Mouse (Mus musculus) liver, embryonic 14.5 days (tissue): ENCODE results near the gene Wbp2. TPM values are rescaled to one million over a fixed set of nuclear protein-coding genes. Genes with fewer than 3 reads are reported as not detected.

Experiments used
- ATAC-seq: fragments of 200-750 bp; cut with Nextera tagmentation; 2 replicates; pipeline ENCODE4 v1.8.0; 2017; ENCODE audit warnings: moderate number of reproducible peaks, mild to moderate bottlenecking, moderate library complexity; ENCODE audit not compliant: insufficient read depth
- DNase-seq, 3 experiments: peaks; one replicate each; pipeline ENCODE4 v3.0.0-alpha.2; 2012 to 2013; ENCODE audit warnings: low read depth in 3 of 3, low spot score in 3 of 3
- H3K27ac ChIP-seq: fragments of 300-500 bp; sonication (generic); 2 replicates; pipeline ENCODE4 v1.5.1; 2014; ENCODE audit warnings: moderate library complexity, mild to moderate bottlenecking, control low read depth, inconsistent platforms
- H3K27me3 ChIP-seq: fragments of 300-500 bp; sonication (generic); 2 replicates; pipeline ENCODE4 v1.6.1; 2014; ENCODE audit warnings: mild to moderate bottlenecking, low read length, moderate library complexity; ENCODE audit not compliant: control insufficient read depth, insufficient read depth
- H3K36me3 ChIP-seq: fragments of 300-500 bp; sonication (generic); replicated peaks from 2 replicates; pipeline ENCODE4 v1.6.1; 2014; ENCODE audit warnings: low read depth; ENCODE audit not compliant: control insufficient read depth, insufficient read depth
- H3K4me1 ChIP-seq, 2 experiments: fragments of 200-500 bp in 1 of 2; fragments of 300-500 bp in 1 of 2; sonication (generic) in 1 of 2; replicated peaks; 2 replicates each; pipeline ENCODE4 v1.6.1; 2012 to 2014; ENCODE audit warnings: antibody characterized with exemption in 1 of 2, inconsistent platforms in 1 of 2, low read length in 1 of 2; ENCODE audit not compliant: control insufficient read depth in 2 of 2, insufficient read depth in 2 of 2
- H3K4me2 ChIP-seq: fragments of 300-500 bp; sonication (generic); 2 replicates; pipeline ENCODE4 v1.6.1; 2014; ENCODE audit warnings: low read depth, mild to moderate bottlenecking, control low read depth, moderate library complexity
- H3K4me3 ChIP-seq, 2 experiments: fragments of 200-500 bp in 1 of 2; fragments of 300-500 bp in 1 of 2; sonication (generic) in 1 of 2; 2 replicates each; pipeline ENCODE4 v1.5.1; 2012 to 2014; ENCODE audit warnings: low read depth in 2 of 2, low read length in 2 of 2, mild to moderate bottlenecking in 2 of 2, control low read depth in 1 of 2, inconsistent platforms in 1 of 2, moderate library complexity in 1 of 2; ENCODE audit not compliant: insufficient read depth in 1 of 2
- H3K9ac ChIP-seq: fragments of 300-500 bp; sonication (generic); replicated peaks from 2 replicates; pipeline ENCODE4 v1.6.1; 2014; ENCODE audit warnings: mild to moderate bottlenecking, control low read depth, moderate library complexity
- H3K9me3 ChIP-seq: fragments of 300-500 bp; sonication (generic); 2 replicates; pipeline ENCODE4 v1.6.1; 2016; ENCODE audit warnings: low read length, mixed read lengths; ENCODE audit not compliant: control insufficient read depth
- CTCF ChIP-seq: IDR thresholded peaks from 2 replicates; pipeline ENCODE4 v1.5.1; 2016; ENCODE audit warnings: antibody characterized with exemption, low read depth, control low read depth
- EP300 ChIP-seq: IDR thresholded peaks from 2 replicates; pipeline ENCODE4 v1.6.1; 2016; ENCODE audit warnings: antibody characterized with exemption, low read depth
- WGBS: fragments of 180-500 bp; shearing (Covaris S2); extraction: QIAGEN DNeasy Blood & Tissue Kit; methylation state at CpG from one replicate; pipeline ENCODE4 v1.1.7; 2014; ENCODE audit not compliant: insufficient replicate concordance; 5-methylcytosine and 5-hydroxymethylcytosine counted together
- polyA plus RNA-seq, 2 experiments: library from polyadenylated mRNA; depleted of rRNA in 1 of 2; stranded (reverse) in 1 of 2; unstranded in 1 of 2; fragments of >200 nt; fragmentation: Nextera tagmentation in 1 of 2; extraction: Ambion mirVana in 1 of 2; gene quantifications; 2 replicates each; pipeline versions ENCODE4 v1.2.1 to v1.2.3; 2012 to 2014

The Wbp2 gene
- polyA plus RNA-seq (2012; rRNA removed), result 46.2 and 57.4 TPM in 2 replicates
- 74.5 and 87.6 TPM in 2 replicates for polyA plus RNA-seq (2014; fragmentation: Nextera tagmentation; extraction: Ambion mirVana)

DNA sequence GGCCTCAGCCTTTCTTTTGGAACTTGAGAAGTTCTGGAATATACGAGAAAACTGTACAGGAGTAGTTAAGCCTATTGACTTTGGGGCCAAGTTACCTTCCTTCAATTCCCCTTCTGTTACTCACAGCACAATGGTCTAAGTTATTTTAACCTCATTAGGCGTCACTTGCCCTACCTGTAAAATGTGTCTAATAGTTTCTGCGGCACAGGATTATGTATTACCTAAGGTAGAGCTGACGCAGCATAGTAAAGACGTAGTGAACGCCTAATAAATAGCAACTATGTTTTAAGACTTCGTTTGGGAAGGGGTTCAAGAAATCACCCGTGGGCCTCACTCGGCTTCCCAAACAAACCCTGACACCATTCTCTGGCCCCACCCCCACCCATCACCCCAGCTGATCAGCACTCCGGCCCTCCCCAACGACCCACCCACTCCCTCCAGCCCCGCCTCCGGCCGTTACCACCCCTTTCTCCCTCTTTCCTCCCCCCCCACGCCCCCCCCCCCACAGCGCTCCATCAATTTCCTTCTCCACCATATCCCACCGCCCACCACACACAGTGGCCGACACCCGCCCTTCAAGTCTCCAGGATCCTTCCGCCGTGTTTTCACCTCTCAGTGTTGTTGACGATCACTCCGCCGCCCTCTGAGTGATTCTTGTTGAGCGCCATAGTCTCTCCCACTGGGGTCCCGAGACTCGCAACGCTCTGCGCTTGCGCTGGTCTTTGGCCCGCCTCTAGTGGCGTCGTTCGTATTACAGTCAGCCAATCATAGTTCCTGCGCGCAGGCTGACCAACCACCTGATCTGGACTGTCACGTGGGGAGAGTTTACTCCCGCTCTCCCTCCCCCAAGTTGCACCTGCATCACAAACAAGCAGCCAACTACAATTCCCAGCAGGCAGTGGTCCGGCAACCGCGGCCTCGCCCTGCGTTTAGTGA, at the start of gene Wbp2:
Wbp2 (minus strand) TSS at position 738 of the 936 bp plus-strand sequence.
- Histone ChIP-seq H3K36me3 (peaks cover 26% of the 10 kb centered on the region), H3K4me1 (peaks cover 36 to 42% of the 10 kb centered on the region in 2 experiments), H3K4me3 (peak within 1 kb of the TSS; percentile 64 to 98), H3K4me2 (peak within 1 kb of the TSS; percentile 83), H3K27ac (peak within 1 kb of the TSS; percentile 87), H3K9ac (peak within 1 kb of the TSS; percentile 77), H3K27me3 (no peaks in the 10 kb centered on the region), H3K9me3 (no peaks in the 10 kb centered on the region)
- TF ChIP-seq CTCF, result peak; percentile 52
- no peak for TF ChIP-seq EP300
- ATAC-seq (peak; percentile 93), DNase-seq (peak; percentile 99)
- 6% methylated on average over 41 of the region's 43 CpGs for WGBS

- Histone ChIP-seq H3K4me2 (no peak overlapping the region), H3K36me3 (no peaks in the 10 kb centered on the region), H3K9ac (no peak overlapping the region), H3K9me3 (no peaks in the 10 kb centered on the region), H3K27ac (no peak overlapping the region), H3K4me1 (peaks cover 7 to 13% of the 10 kb centered on the region in 2 experiments; a peak in 3 of 4 replicates), H3K27me3 (no peaks in the 10 kb centered on the region), H3K4me3 (no peak overlapping the region)
- TF ChIP-seq CTCF (no peak), EP300 (no peak)
- ATAC-seq, result no peak
- 79% methylated on average over 10 of the region's 10 CpGs for WGBS
- DNase-seq, result no peak
Observed at GRCm38 (mm10) chr11:116134171-116134570, 47.4 kb upstream of the Wbp2 start.

- DNase-seq, result no peak
- TF ChIP-seq CTCF (no peak), EP300 (no peak)
- WGBS, result 63% methylated on average over 5 of the region's 5 CpGs
- no peaks in the 10 kb centered on the region for H3K9me3 ChIP-seq
- H3K27me3 ChIP-seq, result no peaks in the 10 kb centered on the region
- no peak overlapping the region for H3K4me3 ChIP-seq
- no peak overlapping the region for H3K27ac ChIP-seq
- H3K4me1 ChIP-seq, result peaks cover 5 to 10% of the 10 kb centered on the region in 2 experiments; a peak in 2 of 4 replicates
- H3K4me2 ChIP-seq, result no peak overlapping the region
- no peak overlapping the region for H3K9ac ChIP-seq
- no peaks in the 10 kb centered on the region for H3K36me3 ChIP-seq
- ATAC-seq, result no peak
Observed at GRCm38 (mm10) chr11:116133497-116133896, 46.7 kb upstream of the Wbp2 start.

DNA sequence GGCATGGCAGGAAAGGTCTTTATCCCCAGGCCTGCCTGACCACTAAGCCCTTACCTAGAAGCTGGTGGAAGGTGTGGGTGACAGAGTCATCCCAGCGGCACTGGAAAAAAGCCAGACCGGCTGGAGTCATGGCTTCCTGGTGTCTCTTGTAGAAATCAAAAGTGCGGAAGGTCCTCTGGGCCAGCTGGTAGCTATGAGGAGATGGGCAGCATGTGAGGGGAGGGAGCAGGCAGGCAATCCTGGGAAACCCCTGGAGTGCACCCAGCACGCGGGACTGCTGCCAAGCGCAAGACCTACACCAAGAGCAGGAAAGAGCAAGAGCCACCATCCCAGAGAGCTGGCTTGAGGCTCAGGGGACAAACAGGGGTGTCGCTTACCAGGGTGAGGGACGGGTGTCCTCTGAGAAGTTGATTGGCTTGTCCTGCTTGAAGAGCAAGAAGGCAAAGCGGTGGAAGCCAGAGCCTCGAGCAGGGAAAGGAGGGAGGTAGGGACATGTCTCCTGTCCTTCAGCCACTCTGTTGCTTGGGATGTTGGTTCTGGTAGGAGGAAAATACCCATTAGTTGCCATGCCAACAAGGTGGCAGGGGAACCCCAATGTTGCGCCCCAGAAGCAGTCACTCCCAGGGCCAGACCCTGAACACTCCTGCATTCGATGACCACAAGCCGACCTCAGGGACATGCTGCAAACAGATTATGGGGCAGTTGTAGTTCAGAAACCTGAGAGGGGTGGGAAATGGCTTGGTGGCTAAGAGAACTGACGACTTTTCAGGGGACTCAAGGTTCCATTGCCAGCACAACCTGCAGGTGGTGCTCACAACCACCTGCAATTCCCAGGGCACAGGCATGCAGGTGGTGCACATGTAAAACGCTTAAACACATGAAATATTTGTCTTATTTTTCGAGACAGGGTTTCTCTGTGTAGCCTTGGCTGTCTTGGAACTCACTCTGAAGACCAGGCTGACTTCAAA, 45.9 kb upstream of the Wbp2 start:
- Histone ChIP-seq H3K9me3 (no peaks in the 10 kb centered on the region), H3K4me2 (no peak overlapping the region), H3K4me1 (peaks cover under 1 to 8% of the 10 kb centered on the region in 2 experiments; a peak in 2 of 4 replicates), H3K9ac (no peak overlapping the region), H3K36me3 (no peaks in the 10 kb centered on the region), H3K27ac (no peak overlapping the region), H3K4me3 (no peak overlapping the region), H3K27me3 (no peaks in the 10 kb centered on the region)
- TF ChIP-seq CTCF, result peak; percentile 60
- no peak for TF ChIP-seq EP300
- DNase-seq, result no peak
- WGBS, result 77% methylated on average over 16 of the region's 16 CpGs
- no peak for ATAC-seq
